Mouse (Mus musculus): ENCODE data around the gene Adarb2. TPM values are rescaled to one million over a fixed set of nuclear protein-coding genes. Genes with fewer than 3 reads are reported as not detected.

Adarb2 gene
- polyA plus RNA-seq, 2 experiments: 0.02 to 0.10 TPM

DNA sequence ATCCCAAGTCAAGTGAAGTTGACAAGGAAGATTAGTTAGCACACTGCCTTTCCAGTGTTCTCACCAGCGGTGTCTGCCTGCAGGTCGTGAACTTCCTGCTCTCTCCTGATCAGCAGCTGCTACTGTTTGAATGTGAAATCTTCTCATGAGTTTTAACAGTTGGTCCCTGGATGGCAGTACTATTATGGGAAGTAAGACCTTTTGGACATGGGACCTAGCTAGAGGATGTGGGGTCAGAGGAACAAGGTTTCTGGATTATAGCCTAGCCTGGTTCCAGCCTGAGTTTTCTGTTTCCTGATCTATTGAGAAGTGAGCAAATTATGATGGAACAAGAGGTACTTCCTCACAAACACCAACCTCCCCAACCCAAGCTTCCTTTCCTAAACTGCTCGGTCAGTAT, 441.3 kb downstream of the Adarb2 start:
- DNase-seq (ENCODE audit: low read depth in 3 of 3, low spot score in 3 of 3) (no peak), ATAC-seq (ENCODE audit: insufficient read depth) (peak; percentile 18; the same call in 1 of the 2 replicates)
- Histone ChIP-seq H3K4me3 (ENCODE audit: insufficient read depth in 1 of 2, low read depth in 2 of 2, low read length in 2 of 2) (no peak overlapping the region), H3K4me2 (ENCODE audit: low read depth) (no peak overlapping the region), H3K9me3 (ENCODE audit: control insufficient read depth, low read length) (no peaks in the 10 kb centered on the region), H3K27ac (no peak overlapping the region), H3K9ac (replicated peaks) (no peak overlapping the region), H3K4me1 (replicated peaks; ENCODE audit: control insufficient read depth in 2 of 2, insufficient read depth in 2 of 2, low read length in 1 of 2) (0 out of 4 replicates have a peak, but pooled peaks cover 0 to 7% of the 10 kb centered on the region in 2 experiments), H3K36me3 (replicated peaks; ENCODE audit: control insufficient read depth, insufficient read depth, low read depth) (no peaks in the 10 kb centered on the region), H3K27me3 (ENCODE audit: control insufficient read depth, insufficient read depth, low read length) (no peaks in the 10 kb centered on the region)
- TF ChIP-seq CTCF (IDR thresholded peaks at IDR 0.05; ENCODE audit: low read depth): no peak
- no peak for TF ChIP-seq EP300 (IDR thresholded peaks at IDR 0.05; ENCODE audit: low read depth)
- WGBS (ENCODE audit: insufficient replicate concordance): 35% methylated on average over 3 of the region's 3 CpGs

GRCm38 (mm10) chr13:8644805-8645679, 442.4 kb downstream of the Adarb2 start:
- no peak overlapping the region for H3K27ac ChIP-seq
- 40% methylated on average over 9 of the region's 9 CpGs for WGBS (ENCODE audit: insufficient replicate concordance)
- DNase-seq (ENCODE audit: low read depth in 3 of 3, low spot score in 3 of 3): no peak
- no peaks in the 10 kb centered on the region for H3K36me3 ChIP-seq (replicated peaks; ENCODE audit: control insufficient read depth, insufficient read depth, low read depth)
- no peaks in the 10 kb centered on the region for H3K27me3 ChIP-seq (ENCODE audit: control insufficient read depth, insufficient read depth, low read length)
- TF ChIP-seq CTCF (IDR thresholded peaks at IDR 0.05; ENCODE audit: low read depth) (no peak), EP300 (IDR thresholded peaks at IDR 0.05; ENCODE audit: low read depth) (no peak)
- no peak overlapping the region for H3K4me3 ChIP-seq (ENCODE audit: insufficient read depth in 1 of 2, low read depth in 2 of 2, low read length in 2 of 2)
- no peak overlapping the region for H3K9ac ChIP-seq (replicated peaks)
- H3K4me2 ChIP-seq (ENCODE audit: low read depth): no peak overlapping the region
- ATAC-seq (ENCODE audit: insufficient read depth): 0 out of 2 replicates have a peak, but pooled peaks have one; percentile 41
- 0 out of 4 replicates have a peak, but pooled peaks cover 0 to 7% of the 10 kb centered on the region in 2 experiments for H3K4me1 ChIP-seq (replicated peaks; ENCODE audit: control insufficient read depth in 2 of 2, insufficient read depth in 2 of 2, low read length in 1 of 2)
- no peaks in the 10 kb centered on the region for H3K9me3 ChIP-seq (ENCODE audit: control insufficient read depth, low read length)

- no peak overlapping the region for H3K9ac ChIP-seq (replicated peaks)
- H3K4me2 ChIP-seq (ENCODE audit: low read depth): no peak overlapping the region
- ATAC-seq (ENCODE audit: insufficient read depth) (no peak), DNase-seq (ENCODE audit: low read depth in 3 of 3, low spot score in 3 of 3) (no peak)
- TF ChIP-seq CTCF (IDR thresholded peaks at IDR 0.05; ENCODE audit: low read depth) (no peak), EP300 (IDR thresholded peaks at IDR 0.05; ENCODE audit: low read depth) (no peak)
- 43% methylated on average over 2 of the region's 2 CpGs for WGBS (ENCODE audit: insufficient replicate concordance)
- no peaks in the 10 kb centered on the region for H3K36me3 ChIP-seq (replicated peaks; ENCODE audit: control insufficient read depth, insufficient read depth, low read depth)
- H3K27me3 ChIP-seq (ENCODE audit: control insufficient read depth, insufficient read depth, low read length): no peaks in the 10 kb centered on the region
- H3K4me3 ChIP-seq (ENCODE audit: insufficient read depth in 1 of 2, low read depth in 2 of 2, low read length in 2 of 2): no peak overlapping the region
- H3K4me1 ChIP-seq (replicated peaks; ENCODE audit: control insufficient read depth in 2 of 2, insufficient read depth in 2 of 2, low read length in 1 of 2): 0 out of 4 replicates have a peak, but pooled peaks cover 0 to 3% of the 10 kb centered on the region in 2 experiments
- H3K9me3 ChIP-seq (ENCODE audit: control insufficient read depth, low read length): no peaks in the 10 kb centered on the region
- H3K27ac ChIP-seq: no peak overlapping the region
Observed at GRCm38 (mm10) chr13:8649261-8649660, 446.6 kb downstream of the Adarb2 start.

GRCm38 (mm10) chr13:8664615-8665240, 462.1 kb downstream of the Adarb2 start:
- ATAC-seq (ENCODE audit: insufficient read depth) (no peak), DNase-seq (ENCODE audit: low read depth in 3 of 3, low spot score in 3 of 3) (no peak)
- H3K4me1 ChIP-seq (replicated peaks; ENCODE audit: control insufficient read depth in 2 of 2, insufficient read depth in 2 of 2, low read length in 1 of 2): no peaks in the 10 kb centered on the region
- no peak overlapping the region for H3K27ac ChIP-seq
- no peak overlapping the region for H3K9ac ChIP-seq (replicated peaks)
- no peak overlapping the region for H3K4me3 ChIP-seq (ENCODE audit: insufficient read depth in 1 of 2, low read depth in 2 of 2, low read length in 2 of 2)
- H3K27me3 ChIP-seq (ENCODE audit: control insufficient read depth, insufficient read depth, low read length): no peaks in the 10 kb centered on the region
- no peak overlapping the region for H3K4me2 ChIP-seq (ENCODE audit: low read depth)
- no peak for TF ChIP-seq CTCF (IDR thresholded peaks at IDR 0.05; ENCODE audit: low read depth)
- TF ChIP-seq EP300 (IDR thresholded peaks at IDR 0.05; ENCODE audit: low read depth): no peak
- H3K36me3 ChIP-seq (replicated peaks; ENCODE audit: control insufficient read depth, insufficient read depth, low read depth): no peaks in the 10 kb centered on the region
- WGBS (ENCODE audit: insufficient replicate concordance): 76% methylated on average over 9 of the region's 9 CpGs
- H3K9me3 ChIP-seq (ENCODE audit: control insufficient read depth, low read length): no peaks in the 10 kb centered on the region

GRCm38 (mm10) chr13:8677174-8677573, 474.5 kb downstream of the Adarb2 start:
- no peak overlapping the region for H3K9ac ChIP-seq (replicated peaks)
- H3K27ac ChIP-seq: no peak overlapping the region
- DNase-seq (ENCODE audit: low read depth in 3 of 3, low spot score in 3 of 3): no peak
- 28% methylated on average over 5 of the region's 5 CpGs for WGBS (ENCODE audit: insufficient replicate concordance)
- H3K36me3 ChIP-seq (replicated peaks; ENCODE audit: control insufficient read depth, insufficient read depth, low read depth): no peaks in the 10 kb centered on the region
- no peaks in the 10 kb centered on the region for H3K4me1 ChIP-seq (replicated peaks; ENCODE audit: control insufficient read depth in 2 of 2, insufficient read depth in 2 of 2, low read length in 1 of 2)
- H3K27me3 ChIP-seq (ENCODE audit: control insufficient read depth, insufficient read depth, low read length): no peaks in the 10 kb centered on the region
- H3K9me3 ChIP-seq (ENCODE audit: control insufficient read depth, low read length): no peaks in the 10 kb centered on the region
- H3K4me2 ChIP-seq (ENCODE audit: low read depth): no peak overlapping the region
- TF ChIP-seq EP300 (IDR thresholded peaks at IDR 0.05; ENCODE audit: low read depth) (no peak), CTCF (IDR thresholded peaks at IDR 0.05; ENCODE audit: low read depth) (no peak)
- H3K4me3 ChIP-seq (ENCODE audit: insufficient read depth in 1 of 2, low read depth in 2 of 2, low read length in 2 of 2): no peak overlapping the region
- ATAC-seq (ENCODE audit: insufficient read depth): no peak
